Mouse (Mus musculus): ENCODE data around the gene Rsl24d1.
"Not testable (repeated sequence)": the region's sequence is repeated elsewhere in the genome, so short reads cannot be mapped to it uniquely, and the experiment has no call there.

Rsl24d1 gene

DNA sequence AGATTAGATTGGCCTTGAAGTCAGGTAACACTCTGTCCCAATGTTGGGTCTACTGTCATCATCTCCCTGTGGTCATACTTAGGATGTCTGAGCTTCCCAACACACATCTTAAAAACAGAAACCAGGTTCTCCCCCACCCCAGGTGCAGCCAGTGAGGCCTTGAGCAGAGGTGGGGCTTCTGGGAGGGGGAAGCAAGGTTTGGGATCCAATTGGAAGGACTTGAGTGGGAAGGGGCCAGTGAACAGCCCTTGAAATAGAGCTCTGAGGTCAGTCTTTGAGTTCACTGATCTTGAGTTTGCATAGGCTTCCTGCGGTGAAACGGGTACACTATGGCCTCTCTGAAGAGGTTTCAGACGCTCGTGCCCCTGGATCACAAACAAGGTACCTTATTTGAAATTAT, 11.0 kb upstream of the Rsl24d1 start, which contains the start of gene Gm20509:
Gm20509 (plus strand) TSS at position 290 of the 400 bp plus-strand sequence.
- DNase-seq (ENCODE audit: low spot score) = no peak

DNA sequence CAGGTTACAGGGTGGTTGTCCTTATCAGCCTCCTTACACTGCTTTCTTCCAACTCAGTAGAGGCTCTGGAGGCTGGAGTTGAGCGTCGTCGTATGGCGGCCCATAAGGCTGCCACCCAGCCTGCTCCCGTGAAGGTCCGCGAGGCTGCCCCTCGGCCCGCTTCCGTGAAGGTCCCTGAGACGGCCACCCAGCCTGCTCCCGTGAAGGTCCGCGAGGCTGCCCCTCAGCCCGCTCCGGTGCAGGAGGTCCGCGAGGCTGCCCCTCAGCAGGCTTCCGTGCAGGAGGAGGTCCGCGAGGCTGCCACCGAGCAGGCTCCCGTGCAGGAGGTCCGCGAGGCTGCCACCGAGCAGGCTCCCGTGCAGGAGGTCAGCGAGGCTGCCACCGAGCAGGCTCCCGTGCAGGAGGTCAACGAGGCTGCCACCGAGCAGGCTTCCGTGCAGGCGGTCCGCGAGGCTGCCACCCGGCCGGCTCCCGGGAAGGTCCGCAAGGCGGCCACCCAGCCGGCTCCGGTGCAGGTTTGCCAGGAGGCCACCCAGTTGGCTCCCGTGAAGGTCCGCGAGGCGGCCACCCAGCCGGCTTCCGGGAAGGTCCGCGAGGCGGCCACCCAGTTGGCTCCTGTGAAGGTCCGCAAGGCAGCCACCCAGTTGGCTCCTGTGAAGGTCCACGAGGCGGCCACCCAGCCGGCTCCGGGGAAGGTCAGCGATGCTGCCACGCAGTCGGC, 9.9 kb upstream of the Rsl24d1 start:
- DNase-seq (ENCODE audit: low spot score) = peak; percentile 28

DNA sequence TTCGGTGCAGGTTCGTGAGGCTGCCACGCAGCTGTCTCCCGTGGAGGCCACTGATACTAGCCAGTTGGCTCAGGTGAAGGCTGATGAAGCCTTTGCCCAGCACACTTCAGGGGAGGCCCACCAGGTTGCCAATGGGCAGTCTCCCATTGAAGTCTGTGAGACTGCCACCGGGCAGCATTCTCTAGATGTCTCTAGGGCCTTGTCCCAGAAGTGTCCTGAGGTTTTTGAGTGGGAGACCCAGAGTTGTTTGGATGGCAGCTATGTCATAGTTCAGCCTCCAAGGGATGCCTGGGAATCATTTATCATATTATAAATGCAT, 9.4 kb upstream of the Rsl24d1 start:
- DNase-seq (ENCODE audit: low spot score) = no peak

DNA sequence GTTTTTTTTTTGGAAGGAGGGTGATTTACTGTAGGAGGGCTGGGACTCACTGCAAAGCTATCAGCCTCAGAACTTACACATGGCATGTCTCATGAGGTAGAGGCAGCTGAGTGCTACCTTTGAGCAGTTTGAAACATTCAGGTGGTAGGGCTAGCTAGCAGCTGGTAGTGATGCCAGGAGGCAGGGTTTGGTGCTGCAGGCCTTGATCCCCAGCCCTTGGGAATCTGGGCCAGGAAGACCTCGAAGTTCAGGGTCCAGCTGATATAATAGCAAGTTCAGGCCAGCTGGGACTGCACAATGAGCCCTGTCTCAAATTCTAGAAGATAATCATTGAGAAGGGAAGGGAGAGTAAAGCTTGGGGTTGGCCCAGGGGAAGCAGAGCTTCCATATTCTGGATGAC, 8.1 kb upstream of the Rsl24d1 start:
- DNase-seq (ENCODE audit: low spot score) = no peak

DNA sequence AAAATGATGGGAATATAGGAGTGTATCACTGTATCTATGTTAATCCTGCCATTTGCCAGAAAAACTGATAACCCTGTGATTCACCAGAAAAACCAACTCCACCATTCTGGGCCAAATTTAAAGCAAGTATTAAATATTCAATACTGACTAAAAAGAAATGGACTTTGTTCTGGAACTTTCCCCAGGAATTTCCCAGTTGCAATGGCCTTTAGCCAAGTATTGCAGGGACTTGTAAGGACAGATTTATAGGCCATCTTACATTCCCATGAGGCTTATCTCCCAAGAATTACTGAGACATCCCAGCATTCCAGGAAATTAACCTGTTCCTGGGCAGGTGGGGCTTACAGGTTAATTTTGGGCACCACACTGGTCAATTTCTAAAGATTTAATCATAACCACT, 7.5 kb upstream of the Rsl24d1 start:
- DNase-seq (ENCODE audit: low spot score) = no peak

DNA sequence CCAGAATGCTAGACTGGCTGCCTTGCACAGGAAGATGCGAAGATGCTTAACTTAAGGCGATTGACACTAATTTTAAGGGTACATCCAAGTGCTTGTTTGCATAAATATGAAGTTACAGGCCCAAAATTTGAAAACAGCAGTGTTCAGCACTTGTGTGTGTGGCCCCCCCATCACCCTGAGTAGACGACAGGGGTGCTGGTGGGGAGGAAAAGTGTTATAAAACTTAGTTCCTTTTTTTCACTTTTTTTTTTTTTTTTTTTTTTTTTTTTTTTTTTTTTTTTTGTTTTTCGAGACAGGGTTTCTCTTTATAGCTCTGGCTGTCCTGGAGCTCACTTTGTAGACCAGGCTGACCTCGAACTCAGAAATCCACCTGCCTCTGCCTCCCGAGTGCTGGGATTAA, 3.5 kb downstream of the Rsl24d1 start:
- not testable (repeated sequence) for DNase-seq (ENCODE audit: low spot score)

DNA sequence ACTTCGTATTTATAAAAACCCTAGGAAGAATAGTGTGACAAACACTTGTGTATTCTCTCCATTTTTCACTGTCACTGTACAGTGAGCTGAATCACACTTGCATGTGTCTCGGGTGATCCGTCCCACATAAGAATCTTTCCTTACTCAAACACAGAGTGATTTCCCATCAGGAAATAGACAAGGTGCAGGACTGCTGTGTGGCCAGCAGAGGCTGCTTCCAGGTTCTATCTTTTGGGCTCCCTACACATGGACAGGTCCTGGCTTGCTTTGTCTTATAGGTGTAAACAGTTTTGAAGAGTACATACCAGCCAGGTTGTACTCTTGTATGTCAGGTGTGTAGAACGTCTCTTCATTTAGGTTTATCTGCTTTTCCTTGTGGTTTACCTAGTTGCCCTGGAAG, 4.8 kb downstream of the Rsl24d1 start:
- no peak for DNase-seq (ENCODE audit: low spot score)

DNA sequence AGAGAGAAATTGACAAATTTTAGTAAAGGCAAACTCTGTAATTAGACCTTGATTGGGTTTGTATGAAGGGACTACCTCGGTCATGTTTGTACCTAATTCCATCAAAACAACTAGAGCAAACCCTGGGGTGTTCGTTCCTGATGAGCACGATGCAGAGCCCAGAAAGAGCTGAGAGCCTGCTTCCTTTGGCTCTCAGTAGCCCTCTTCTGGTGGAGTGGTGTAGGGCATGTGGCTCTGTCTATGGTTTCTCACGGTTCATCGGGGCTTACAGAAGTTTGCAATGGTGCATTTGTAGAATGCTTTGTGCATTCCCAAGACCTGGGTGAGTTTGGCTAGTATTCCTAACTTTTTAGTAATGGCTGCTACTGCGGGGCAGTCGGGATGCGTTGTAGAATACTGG, 8.5 kb downstream of the Rsl24d1 start:
- no peak for DNase-seq (ENCODE audit: low spot score)

DNA sequence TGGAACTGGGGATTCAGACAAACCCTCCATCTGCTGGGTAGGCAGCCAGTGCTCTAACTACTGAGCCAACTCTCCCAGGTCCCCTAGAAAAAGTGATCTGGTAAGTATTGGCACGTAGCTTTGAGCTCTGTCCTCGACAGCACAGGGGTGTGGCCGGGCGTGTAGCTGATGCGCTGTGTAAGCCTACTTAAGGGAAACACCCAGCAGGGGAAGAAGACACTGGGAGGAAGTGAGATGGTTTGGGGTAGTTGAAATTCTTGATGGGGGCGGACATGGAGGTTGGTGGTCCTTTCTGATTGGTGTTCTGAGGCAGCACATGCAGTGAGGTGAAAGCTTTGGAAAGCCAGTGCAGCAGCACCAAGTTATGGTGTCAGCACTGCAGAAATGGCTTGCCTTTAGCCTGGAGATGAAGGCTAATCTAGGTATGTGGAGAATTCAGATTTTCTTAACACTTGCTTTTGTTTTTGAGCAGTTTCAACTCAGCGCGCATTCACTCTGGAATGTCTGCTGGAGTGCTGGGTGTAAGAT, 11.9 kb downstream of the Rsl24d1 start:
- DNase-seq (ENCODE audit: low spot score) = no peak

DNA sequence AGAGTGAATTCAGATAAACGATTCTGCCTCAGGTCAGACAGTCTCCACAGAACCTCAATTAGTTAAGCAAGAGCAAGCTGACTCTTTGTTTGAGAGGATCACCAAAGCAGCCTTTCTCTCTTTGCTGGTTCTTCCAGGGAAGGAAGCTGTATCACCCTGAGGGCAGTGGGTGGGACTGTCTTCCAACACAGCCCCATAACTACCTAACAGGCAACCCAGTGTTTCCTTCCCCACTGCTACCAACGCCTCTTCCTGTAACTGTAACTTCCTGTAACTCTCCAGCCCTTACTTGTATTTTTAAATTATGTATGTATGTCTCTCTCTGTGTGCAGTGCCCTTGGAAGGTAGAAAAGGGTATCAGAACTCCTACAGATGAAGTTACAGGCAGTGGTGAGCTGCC, 14.2 kb downstream of the Rsl24d1 start:
- DNase-seq (ENCODE audit: low spot score) = no peak

DNA sequence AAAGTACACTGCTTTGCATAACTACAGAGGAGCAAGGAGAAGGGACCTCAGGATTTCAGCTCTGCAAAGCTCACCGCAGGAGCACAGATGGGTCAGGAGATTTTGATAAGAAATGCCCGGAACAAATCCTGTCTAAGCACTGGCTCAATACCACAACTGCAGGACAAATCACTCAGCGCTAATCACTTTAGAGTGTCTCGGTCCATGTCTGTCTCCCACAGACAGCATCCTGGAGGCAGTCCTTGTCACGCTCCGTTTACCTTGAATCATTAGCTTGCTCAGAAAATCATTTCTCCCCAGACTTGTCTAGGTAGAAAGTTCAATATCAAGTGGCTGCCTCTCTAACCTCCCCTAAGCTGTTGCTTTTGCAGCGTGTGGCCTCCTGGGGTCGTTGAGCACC, 16.6 kb downstream of the Rsl24d1 start:
- no peak for DNase-seq (ENCODE audit: low spot score)

DNA sequence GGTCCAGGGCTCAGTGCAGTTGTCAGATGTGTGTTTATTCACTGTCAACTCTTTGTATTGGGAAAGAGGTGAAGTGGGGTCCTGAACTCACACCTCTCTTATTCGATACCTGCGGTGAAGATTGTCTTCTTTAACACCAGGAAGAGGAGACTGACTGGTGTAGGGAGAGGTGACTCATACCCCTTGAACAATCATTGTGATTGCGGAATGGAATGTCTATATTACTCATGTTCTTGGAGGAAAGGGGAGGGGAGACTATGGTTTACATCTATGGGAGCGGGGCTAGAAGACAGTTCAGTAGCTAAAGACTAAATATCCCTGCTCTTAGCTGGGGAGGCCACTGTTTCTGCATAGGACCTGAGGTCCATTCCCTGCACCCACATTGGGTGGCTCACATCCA, 17.3 kb downstream of the Rsl24d1 start:
- DNase-seq (ENCODE audit: low spot score) = no peak

DNA sequence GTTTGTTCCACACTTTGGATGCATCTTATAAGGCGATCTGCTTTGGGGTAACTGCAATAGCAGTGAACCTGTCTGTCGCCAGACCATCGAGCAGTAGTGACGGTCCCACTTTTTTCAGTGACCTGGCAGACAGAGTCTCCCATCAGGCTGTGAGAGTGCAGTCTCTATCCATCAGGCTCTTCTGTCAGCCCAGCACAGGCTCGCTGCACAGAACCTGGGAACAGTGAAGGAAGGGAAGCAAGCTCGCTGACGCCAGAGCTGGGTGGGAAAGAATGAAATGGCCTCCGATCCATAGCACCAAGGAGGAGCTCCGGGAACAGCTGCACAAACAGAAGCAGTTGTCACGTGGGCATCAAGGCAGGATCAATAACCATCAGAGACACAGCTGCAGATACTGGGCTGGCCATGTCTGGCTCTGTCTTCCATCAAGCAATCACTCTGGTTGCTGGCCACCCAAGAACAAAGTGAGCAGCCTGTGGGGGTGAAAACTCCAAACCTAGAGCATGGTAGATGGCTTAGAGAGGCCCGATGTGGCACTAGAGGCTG, 24.2 kb downstream of the Rsl24d1 start:
- no peak for DNase-seq (ENCODE audit: low spot score)

DNA sequence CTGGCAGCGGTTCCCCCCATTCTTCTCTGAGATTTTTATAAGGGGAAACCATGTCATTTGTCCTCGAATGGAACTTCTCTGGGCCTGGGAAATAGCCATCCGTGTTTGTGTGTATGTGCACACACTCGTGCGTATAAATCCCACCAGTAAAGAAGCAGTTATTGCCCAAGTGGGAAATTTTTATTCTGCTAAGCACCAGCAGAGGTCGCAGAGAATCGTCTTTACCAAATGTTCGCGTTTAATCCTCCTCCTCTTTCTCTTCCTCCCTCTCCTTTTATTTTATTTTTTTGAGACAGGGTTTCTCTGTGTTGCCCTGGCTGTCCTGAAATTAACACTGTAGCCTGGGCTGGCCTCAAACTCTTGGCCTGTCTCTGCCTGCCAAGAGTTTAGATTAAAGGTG, 41.1 kb downstream of the Rsl24d1 start:
- no peak for DNase-seq (ENCODE audit: low spot score)

DNA sequence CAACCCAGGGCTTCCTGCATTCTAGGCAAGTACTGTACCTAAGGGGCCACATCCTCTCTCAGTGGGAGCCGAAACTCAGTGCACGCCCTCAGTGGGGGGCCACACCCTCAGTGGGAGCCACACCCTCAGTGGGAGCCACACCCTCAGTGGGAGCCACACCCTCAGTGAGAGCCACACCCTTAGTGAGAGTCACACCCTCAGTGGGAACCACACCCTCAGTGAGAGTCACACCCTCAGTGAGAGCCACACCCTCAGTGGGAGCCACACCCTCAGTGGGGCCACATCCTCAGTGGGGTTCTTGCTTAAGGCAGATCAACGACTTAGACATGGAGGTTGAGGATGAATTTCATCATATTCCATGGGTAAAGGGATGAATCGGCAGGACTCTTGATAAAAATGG, 44.7 kb downstream of the Rsl24d1 start:
- DNase-seq (ENCODE audit: low spot score) = no peak

DNA sequence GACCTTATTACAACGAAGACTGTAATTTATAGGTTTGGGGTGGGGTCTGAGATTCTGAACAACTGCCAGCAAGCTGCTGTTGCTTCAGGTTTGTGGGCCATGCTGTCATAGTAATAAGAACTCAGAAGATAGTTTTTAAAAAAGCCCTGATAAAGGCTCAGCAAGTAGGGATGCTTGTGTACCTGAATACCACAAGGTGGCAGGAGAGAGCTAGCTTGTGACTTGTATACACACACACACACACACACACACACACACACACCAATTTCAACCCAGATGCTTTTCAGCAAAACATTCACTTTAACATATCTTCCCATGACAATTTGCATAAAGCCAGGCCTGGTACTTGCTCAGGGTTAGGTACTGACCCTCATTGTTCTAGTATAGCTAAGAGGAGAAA, 46.0 kb downstream of the Rsl24d1 start:
- DNase-seq (ENCODE audit: low spot score) = no peak

DNA sequence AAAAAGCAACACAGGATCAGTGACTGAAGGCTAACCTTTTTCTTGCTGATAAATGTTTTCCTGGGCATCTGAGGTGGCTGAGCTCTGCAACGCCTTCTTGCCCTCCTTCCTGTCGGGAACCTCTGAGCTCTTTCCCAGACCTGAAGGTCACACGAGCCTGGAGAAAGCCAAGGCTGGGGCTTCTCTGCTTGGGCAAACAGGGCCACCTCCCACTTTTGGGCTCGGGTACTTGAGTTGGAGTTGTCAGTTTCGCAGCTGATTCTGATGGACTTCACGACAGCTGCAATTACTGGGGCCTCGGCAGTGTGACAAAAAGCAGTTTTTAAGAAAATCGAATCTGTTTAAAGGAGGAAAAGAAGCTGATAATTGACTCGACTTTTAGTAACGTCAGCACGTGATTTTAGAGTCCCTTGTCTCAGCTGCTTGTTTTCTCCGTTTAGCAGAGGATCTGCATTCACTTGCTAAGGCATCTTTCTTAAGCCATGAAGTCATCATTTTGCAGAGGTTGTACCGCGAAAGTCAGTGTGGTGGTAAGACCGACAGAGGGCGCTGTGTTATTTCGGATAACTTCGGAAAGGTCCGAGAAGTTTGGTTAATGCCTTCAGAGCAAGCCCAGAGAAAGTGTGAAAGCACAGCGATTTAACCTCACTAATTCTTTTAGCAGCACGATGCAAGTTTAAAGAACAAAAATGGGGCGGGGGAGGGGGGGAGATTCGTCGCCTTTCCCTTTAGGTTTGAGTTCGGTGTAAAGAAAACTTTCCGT, 49.5 kb downstream of the Rsl24d1 start:
- peak; percentile 57 for DNase-seq (ENCODE audit: low spot score)

DNA sequence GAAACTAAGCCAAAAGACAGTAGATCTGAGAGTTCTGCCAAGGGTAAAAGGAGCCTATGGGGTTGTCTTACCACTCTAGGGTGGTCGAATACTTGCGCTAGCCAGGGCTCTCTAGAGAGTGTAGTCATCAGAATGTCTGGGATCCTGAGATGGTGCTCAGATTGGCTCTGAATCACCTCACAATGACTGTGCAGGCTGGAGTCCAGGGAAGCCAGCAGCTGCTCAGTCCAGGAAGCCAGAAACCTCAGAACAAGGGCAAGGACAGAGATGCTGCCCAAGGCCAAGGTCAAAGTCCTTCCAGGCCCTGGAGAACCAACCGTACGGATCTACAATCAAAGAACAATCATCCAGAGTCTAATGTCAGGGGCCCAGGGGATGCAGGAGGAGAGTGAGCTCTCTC, 52.4 kb downstream of the Rsl24d1 start:
- no peak for DNase-seq (ENCODE audit: low spot score)
